Mouse (Mus musculus): Measurements from ENCODE around the gene Calr.

DNA sequence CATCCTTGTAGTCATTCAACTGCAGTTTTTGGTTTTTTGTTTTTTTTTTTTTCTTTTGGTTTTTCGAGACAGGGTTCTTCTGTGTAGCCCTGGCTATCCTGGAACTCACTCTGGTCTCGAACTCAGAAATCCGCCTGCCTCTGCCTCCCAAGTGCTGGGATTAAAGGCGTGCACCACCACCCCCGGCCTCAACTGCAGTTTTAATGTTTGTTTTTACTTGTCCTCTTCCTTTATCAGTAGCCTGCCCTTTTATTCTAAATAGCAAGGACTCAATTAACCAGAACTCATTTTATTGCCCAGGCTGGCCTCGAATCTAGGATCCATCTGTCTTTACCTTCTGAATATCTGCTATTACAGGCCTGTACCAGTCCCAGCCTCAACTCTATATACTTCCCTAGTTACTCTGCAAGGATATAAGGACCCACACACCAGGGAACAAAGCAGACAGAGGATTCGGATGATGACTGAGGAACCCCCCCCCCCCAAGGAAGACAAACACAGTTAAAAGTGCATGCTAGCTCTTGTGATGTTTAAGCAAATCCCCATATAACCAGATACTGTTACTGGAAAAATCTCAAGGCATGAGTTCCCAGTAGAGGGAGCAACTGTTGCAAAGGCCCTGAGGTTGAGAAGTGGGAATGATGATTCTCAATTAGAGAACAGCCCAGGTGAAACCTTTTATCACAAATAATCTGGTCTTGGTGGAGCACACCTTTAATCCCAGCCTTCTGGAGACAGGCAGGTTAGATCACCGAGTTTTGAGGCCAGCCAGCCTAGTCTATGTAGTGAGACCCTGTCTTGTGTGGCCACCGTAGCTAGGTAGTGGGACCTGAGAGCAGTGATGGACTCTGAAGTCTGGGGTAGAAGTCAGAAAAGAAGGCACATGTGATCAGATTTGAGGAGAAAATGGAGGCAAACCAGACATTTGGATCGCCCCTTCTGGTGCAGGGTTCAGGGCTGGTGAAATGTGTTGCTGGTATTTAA is 13.7 kb downstream of the Calr start:
- TF ChIP-seq CTCF (IDR thresholded peaks at IDR 0.05; ENCODE audit: borderline replicate concordance, extremely low read depth, insufficient read depth, insufficient read length): no peak
- no peak for TF ChIP-seq POLR2A (IDR thresholded peaks at IDR 0.05; ENCODE audit: borderline replicate concordance, extremely low read depth, insufficient read depth, insufficient read length, poor library complexity, severe bottlenecking)

Measured in brain, embryonic 14.5 days (tissue).